Mouse (Mus musculus) stomach, embryonic 16.5 days (tissue): Measurements from ENCODE around the gene Smc4. TPM values are rescaled to one million over a fixed set of nuclear protein-coding genes. Genes with fewer than 3 reads are reported as not detected.

Source experiments
- ATAC-seq: fragments of 200-750 bp; cut with Nextera tagmentation; 2 replicates; pipeline ENCODE4 v1.8.0; 2017; ENCODE audit warnings: moderate number of reproducible peaks, moderate TSS enrichment; ENCODE audit not compliant: insufficient read depth, low FRiP score
- H3K27ac ChIP-seq: fragments of 300-500 bp; sonication (generic); 2 replicates; pipeline ENCODE4 v1.5.1; 2014; ENCODE audit warnings: low read length
- H3K27me3 ChIP-seq: fragments of 300-500 bp; sonication (generic); 2 replicates; pipeline ENCODE4 v1.6.1; 2014; ENCODE audit warnings: low read length, control low read depth, mixed read lengths; ENCODE audit not compliant: control insufficient read depth, insufficient read depth
- H3K36me3 ChIP-seq: fragments of 300-500 bp; sonication (generic); 2 replicates; pipeline ENCODE4 v1.6.1; 2014; ENCODE audit warnings: low read length; ENCODE audit not compliant: control insufficient read depth, insufficient read depth
- H3K4me1 ChIP-seq: fragments of 300-500 bp; sonication (generic); 2 replicates; pipeline ENCODE4 v1.6.1; 2014; ENCODE audit warnings: low read length, control low read depth, mixed read lengths; ENCODE audit not compliant: control insufficient read depth, insufficient read depth
- H3K4me2 ChIP-seq: fragments of 300-500 bp; sonication (generic); 2 replicates; pipeline ENCODE4 v1.6.1; 2014; ENCODE audit warnings: low read depth, low read length, mixed read lengths
- H3K4me3 ChIP-seq: fragments of 300-500 bp; sonication (generic); replicated peaks from 2 replicates; pipeline ENCODE4 v1.5.1; 2014; ENCODE audit warnings: mild to moderate bottlenecking, low read length
- H3K9ac ChIP-seq: fragments of 300-500 bp; sonication (generic); 2 replicates; pipeline ENCODE4 v1.6.1; 2014; ENCODE audit warnings: low read length
- H3K9me3 ChIP-seq: fragments of 300-500 bp; sonication (generic); replicated peaks from 2 replicates; pipeline ENCODE4 v1.6.1; 2016; ENCODE audit warnings: low read length, control low read depth; ENCODE audit not compliant: control insufficient read depth
- WGBS: fragments of 180-500 bp; shearing (Covaris S2); extraction: QIAGEN DNeasy Blood & Tissue Kit; methylation state at CpG from one replicate; pipeline ENCODE4 v1.1.7; 2014; 5-methylcytosine and 5-hydroxymethylcytosine counted together
- microRNA counts: library from miRNA; unstranded; fragments of <30 nt; microRNA quantifications from one replicate; lab custom pipeline; 2016
- microRNA-seq: library from miRNA; unstranded; fragments of <30 nt; microRNA quantifications from one replicate; pipeline ENCODE4, GENCODE M21; 2016
- polyA plus RNA-seq: library from polyadenylated mRNA; unstranded; fragments of >200 nt; fragmentation: Nextera tagmentation; extraction: Ambion mirVana; gene quantifications from 2 replicates; pipeline ENCODE4 v1.2.1, GENCODE M21; 2015

The Smc4 gene
- polyA plus RNA-seq, 1 experiment from 2014 or later, result 143 TPM

- H3K4me1 ChIP-seq, result no peaks in the 10 kb centered on the region
- no peaks in the 10 kb centered on the region for H3K27me3 ChIP-seq
- 75% methylated on average over 7 of the region's 7 CpGs for WGBS
- no peaks in the 10 kb centered on the region for H3K9me3 ChIP-seq
- peak; percentile 91 for ATAC-seq
- no peak overlapping the region for H3K4me3 ChIP-seq
- no peak overlapping the region for H3K27ac ChIP-seq
- H3K9ac ChIP-seq, result no peak overlapping the region
- no peak overlapping the region for H3K4me2 ChIP-seq
- H3K36me3 ChIP-seq, result no peaks in the 10 kb centered on the region
Observed at GRCm38 (mm10) chr3:69054760-69055432, 50.4 kb downstream of the Smc4 start.

GRCm38 (mm10) chr3:69055871-69056270 is 51.3 kb downstream of the Smc4 start:
- no peak overlapping the region for H3K4me3 ChIP-seq
- no peaks in the 10 kb centered on the region for H3K4me1 ChIP-seq
- H3K9me3 ChIP-seq, result no peaks in the 10 kb centered on the region
- 83% methylated on average over 3 of the region's 3 CpGs for WGBS
- H3K9ac ChIP-seq, result no peak overlapping the region
- no peak overlapping the region for H3K4me2 ChIP-seq
- no peak overlapping the region for H3K27ac ChIP-seq
- H3K36me3 ChIP-seq, result no peaks in the 10 kb centered on the region
- ATAC-seq, result no peak
- H3K27me3 ChIP-seq, result no peaks in the 10 kb centered on the region

DNA sequence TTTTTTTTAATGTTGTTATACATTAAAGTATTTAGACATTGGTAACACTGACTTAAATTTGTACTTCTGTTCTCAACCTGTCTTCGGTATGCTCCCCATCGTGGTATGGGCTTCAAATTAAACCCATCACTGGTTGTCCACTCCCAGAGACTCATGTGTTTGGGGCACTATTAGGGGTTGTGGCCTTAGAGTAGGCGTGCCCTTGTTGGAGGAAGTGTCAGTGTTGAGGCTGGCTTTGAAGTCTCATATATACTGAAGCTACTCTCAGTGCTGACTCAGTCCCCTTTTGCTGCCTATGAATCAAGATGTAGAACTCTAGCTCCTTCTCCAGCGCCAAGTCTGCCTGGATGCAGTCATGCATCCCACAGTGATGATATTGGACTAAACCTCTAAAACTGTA is 56.1 kb downstream of the Smc4 start:
- Histone ChIP-seq H3K4me3 (no peak overlapping the region), H3K4me1 (no peaks in the 10 kb centered on the region), H3K36me3 (no peaks in the 10 kb centered on the region), H3K9ac (no peak overlapping the region), H3K27me3 (no peaks in the 10 kb centered on the region), H3K4me2 (no peak overlapping the region), H3K27ac (no peak overlapping the region), H3K9me3 (no peaks in the 10 kb centered on the region)
- no peak for ATAC-seq
- 94% methylated on average over 4 of the region's 4 CpGs for WGBS

DNA sequence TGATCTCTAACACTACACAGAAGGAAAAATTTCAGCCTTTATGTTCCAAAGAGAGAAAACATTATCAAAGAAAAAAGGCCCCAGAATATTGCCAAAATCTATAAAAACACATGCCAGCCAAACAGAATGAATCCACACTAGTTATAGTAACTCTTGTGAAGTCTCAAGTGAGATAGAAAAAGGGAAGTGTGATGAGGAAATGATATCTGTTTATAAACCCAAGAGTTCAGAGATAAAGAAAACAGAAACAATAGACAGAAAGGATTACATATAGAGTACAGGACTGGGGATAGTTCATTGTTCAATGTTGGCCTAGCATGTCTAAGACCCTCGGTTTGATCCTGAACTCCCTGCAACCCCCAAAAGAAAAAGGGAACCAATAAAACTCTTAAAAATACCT is 58.2 kb downstream of the Smc4 start:
- H3K27ac ChIP-seq, result no peak overlapping the region
- ATAC-seq, result no peak
- no peaks in the 10 kb centered on the region for H3K27me3 ChIP-seq
- H3K4me1 ChIP-seq, result no peaks in the 10 kb centered on the region
- H3K4me2 ChIP-seq, result no peak overlapping the region
- no peaks in the 10 kb centered on the region for H3K9me3 ChIP-seq
- no peaks in the 10 kb centered on the region for H3K36me3 ChIP-seq
- H3K4me3 ChIP-seq, result no peak overlapping the region
- no peak overlapping the region for H3K9ac ChIP-seq
- 88% methylated on average over 1 of the region's 1 CpGs for WGBS

GRCm38 (mm10) chr3:69064005-69064404 is 59.5 kb downstream of the Smc4 start:
- ATAC-seq, result no peak
- H3K4me1 ChIP-seq, result no peaks in the 10 kb centered on the region
- no peaks in the 10 kb centered on the region for H3K27me3 ChIP-seq
- 42% methylated on average over 1 of the region's 1 CpGs for WGBS
- no peak overlapping the region for H3K9ac ChIP-seq
- H3K36me3 ChIP-seq, result no peaks in the 10 kb centered on the region
- no peak overlapping the region for H3K27ac ChIP-seq
- no peak overlapping the region for H3K4me3 ChIP-seq
- no peak overlapping the region for H3K4me2 ChIP-seq
- H3K9me3 ChIP-seq, result no peaks in the 10 kb centered on the region

MicroRNA genes within 50 kb of the gene (microRNA counts, 519-probe panel; counts per million panel counts)
- microRNA mmu-miR-15b (lab: Ali Mortazavi, UCI), result 4,163 counts per million, percentile 95 among the panel's probes with 10 or more counts

Small RNAs within 50 kb of the gene (microRNA-seq; reads per million reads assigned to microRNA genes)
- gene Mir15b (905 reads per million, percentile 76 among the genes with 10 or more reads in this experiment), gene Mir16-2 (240 reads per million, percentile 64 among the genes with 10 or more reads in this experiment)

Other genes with a start within 250 kb of the Smc4 start
- 0.34 TPM in 1 of 2 replicates, not detected in the other for gene 1110032F04Rik, start 135.2 kb upstream of the Smc4 start, polyA plus RNA-seq
- 12.7 and 13.7 TPM in 2 replicates for gene Ift80, start 168 bp upstream of the Smc4 start, polyA plus RNA-seq
- gene Trim59, start 40.0 kb downstream of the Smc4 start, polyA plus RNA-seq, result 73.2 and 77.4 TPM in 2 replicates
- 19.9 and 22.7 TPM in 2 replicates for gene Kpna4, start 122.4 kb downstream of the Smc4 start, polyA plus RNA-seq
- gene Arl14, start 217.7 kb downstream of the Smc4 start, polyA plus RNA-seq, result 19.0 and 20.5 TPM in 2 replicates